Mouse (Mus musculus) intestine, postnatal 0 days (tissue): ENCODE measurements around the gene Psapl1. TPM values are rescaled to one million over a fixed set of nuclear protein-coding genes. Genes with fewer than 3 reads are reported as not detected.

Experiments used
- ATAC-seq: fragments of 200-750 bp; cut with Nextera tagmentation; 2 replicates; pipeline ENCODE4 v1.8.0; 2017; ENCODE audit warnings: mild to moderate bottlenecking, moderate TSS enrichment, moderate library complexity
- H3K27ac ChIP-seq: fragments of 300-500 bp; sonication (generic); 2 replicates; pipeline ENCODE4 v1.5.1; 2014; ENCODE audit warnings: mild to moderate bottlenecking, low read depth, low read length, moderate library complexity
- H3K27me3 ChIP-seq: fragments of 300-500 bp; sonication (generic); replicated peaks from 2 replicates; pipeline ENCODE4 v1.6.1; 2014; ENCODE audit warnings: low read length, mixed read lengths; ENCODE audit not compliant: control insufficient read depth, insufficient read depth
- H3K36me3 ChIP-seq: fragments of 300-500 bp; sonication (generic); 2 replicates; pipeline ENCODE4 v1.6.1; 2014; ENCODE audit warnings: mild to moderate bottlenecking, moderate library complexity; ENCODE audit not compliant: control insufficient read depth, insufficient read depth
- H3K4me1 ChIP-seq: fragments of 300-500 bp; sonication (generic); replicated peaks from 2 replicates; pipeline ENCODE4 v1.6.1; 2014; ENCODE audit warnings: antibody characterized with exemption, low read length, mixed read lengths; ENCODE audit not compliant: control insufficient read depth, insufficient read depth
- H3K4me2 ChIP-seq: fragments of 300-500 bp; sonication (generic); replicated peaks from 2 replicates; pipeline ENCODE4 v1.6.1; 2014; ENCODE audit warnings: low read depth, mild to moderate bottlenecking, moderate library complexity
- H3K4me3 ChIP-seq: fragments of 300-500 bp; sonication (generic); 2 replicates; pipeline ENCODE4 v1.5.1; 2014; ENCODE audit warnings: low read depth, low read length
- H3K9ac ChIP-seq: fragments of 300-500 bp; sonication (generic); 2 replicates; pipeline ENCODE4 v1.6.1; 2014; ENCODE audit warnings: mild to moderate bottlenecking, low read depth, low read length
- H3K9me3 ChIP-seq: fragments of 300-500 bp; sonication (generic); 2 replicates; pipeline ENCODE4 v1.6.1; 2016; ENCODE audit warnings: mixed run types; ENCODE audit not compliant: control insufficient read depth
- CTCF ChIP-seq: sonication (generic); IDR thresholded peaks from 2 replicates; pipeline ENCODE4 v1.5.1; 2016; ENCODE audit warnings: low read depth, mild to moderate bottlenecking, control low read depth, antibody characterized with exemption, moderate library complexity
- WGBS: fragments of 180-500 bp; shearing (Covaris S2); extraction: QIAGEN DNeasy Blood & Tissue Kit; methylation state at CpG from one replicate; pipeline ENCODE4 v1.1.7; 2014; 5-methylcytosine and 5-hydroxymethylcytosine counted together
- polyA plus RNA-seq: library from polyadenylated mRNA; unstranded; fragments of >200 nt; fragmentation: Nextera tagmentation; extraction: Ambion mirVana; gene quantifications from 2 replicates; pipeline ENCODE4 v1.2.1, GENCODE M21; 2015

The Psapl1 gene
- polyA plus RNA-seq: 0.39 and 2.2 TPM in 2 replicates

GRCm38 (mm10) chr5:36203916-36204315 lies at the start of gene Psapl1:
Gene Psapl1 (plus strand): TSS chr5:36204021.
- Histone ChIP-seq H3K9ac (no peak within 1 kb of the TSS), H3K36me3 (no peaks in the 10 kb centered on the region), H3K4me2 (no peak within 1 kb of the TSS), H3K27ac (no peak within 1 kb of the TSS), H3K9me3 (no peaks in the 10 kb centered on the region), H3K4me1 (no peaks in the 10 kb centered on the region), H3K4me3 (no peak within 1 kb of the TSS), H3K27me3 (no peaks in the 10 kb centered on the region)
- WGBS: 71% methylated on average over 10 of the region's 10 CpGs
- no peak for ATAC-seq
- TF ChIP-seq CTCF: no peak

- no peak for ATAC-seq
- no peak for TF ChIP-seq CTCF
- Histone ChIP-seq H3K4me1 (no peaks in the 10 kb centered on the region), H3K4me2 (no peak overlapping the region), H3K9me3 (no peaks in the 10 kb centered on the region), H3K27me3 (no peaks in the 10 kb centered on the region), H3K27ac (no peak overlapping the region), H3K9ac (no peak overlapping the region), H3K4me3 (no peak overlapping the region), H3K36me3 (no peaks in the 10 kb centered on the region)
- 42% methylated on average over 8 of the region's 8 CpGs for WGBS
Observed at GRCm38 (mm10) chr5:36154879-36155485, 48.8 kb upstream of the Psapl1 start.

DNA sequence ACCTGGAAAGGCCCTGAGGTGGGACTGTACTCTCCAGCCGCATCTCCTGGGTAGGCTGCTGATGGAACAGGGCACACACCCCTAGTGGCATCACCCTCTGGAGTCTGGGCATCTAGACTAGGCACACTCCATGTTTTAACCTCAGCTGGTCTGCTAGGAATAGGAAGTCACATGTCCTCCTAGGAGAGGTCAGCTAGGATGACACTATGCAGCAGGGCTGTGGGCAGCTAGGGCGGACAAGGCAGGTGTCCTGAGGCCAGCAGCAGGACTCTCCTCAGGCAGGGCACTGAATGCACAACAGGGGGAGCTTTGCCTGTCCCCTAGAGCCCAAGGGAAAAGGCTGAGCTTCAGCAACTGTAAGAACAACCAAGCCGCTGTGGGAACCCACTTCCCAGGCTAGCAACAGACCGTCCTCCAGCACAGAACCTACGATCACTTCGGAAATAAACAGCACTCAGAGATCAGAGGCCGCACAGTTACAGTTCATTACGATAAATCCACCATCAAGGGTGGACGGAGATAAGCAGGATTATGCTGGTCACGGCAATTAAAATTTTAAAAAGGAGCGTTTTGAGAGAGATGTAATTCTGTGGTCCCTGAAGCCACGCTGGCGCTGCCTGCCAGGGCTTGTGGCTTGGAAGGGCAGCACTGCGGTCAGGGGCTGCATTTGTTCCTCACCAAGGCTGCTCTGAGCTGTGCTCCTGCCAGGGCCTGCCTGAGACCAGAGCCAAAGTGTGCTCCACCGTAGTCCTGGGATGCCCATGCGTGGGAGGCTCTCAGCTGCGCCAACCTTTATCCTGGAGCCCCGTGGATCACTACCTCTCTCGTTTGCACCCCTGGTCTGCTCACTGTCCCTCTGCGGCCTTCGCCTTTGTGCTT lies 38.2 kb upstream of the Psapl1 start:
- Histone ChIP-seq H3K36me3 (no peaks in the 10 kb centered on the region), H3K4me1 (no peaks in the 10 kb centered on the region), H3K9ac (no peak overlapping the region), H3K27me3 (no peaks in the 10 kb centered on the region), H3K4me3 (no peak overlapping the region), H3K27ac (no peak overlapping the region), H3K9me3 (no peaks in the 10 kb centered on the region), H3K4me2 (no peak overlapping the region)
- 83% methylated on average over 21 of the region's 21 CpGs for WGBS
- TF ChIP-seq CTCF: no peak
- no peak for ATAC-seq

DNA sequence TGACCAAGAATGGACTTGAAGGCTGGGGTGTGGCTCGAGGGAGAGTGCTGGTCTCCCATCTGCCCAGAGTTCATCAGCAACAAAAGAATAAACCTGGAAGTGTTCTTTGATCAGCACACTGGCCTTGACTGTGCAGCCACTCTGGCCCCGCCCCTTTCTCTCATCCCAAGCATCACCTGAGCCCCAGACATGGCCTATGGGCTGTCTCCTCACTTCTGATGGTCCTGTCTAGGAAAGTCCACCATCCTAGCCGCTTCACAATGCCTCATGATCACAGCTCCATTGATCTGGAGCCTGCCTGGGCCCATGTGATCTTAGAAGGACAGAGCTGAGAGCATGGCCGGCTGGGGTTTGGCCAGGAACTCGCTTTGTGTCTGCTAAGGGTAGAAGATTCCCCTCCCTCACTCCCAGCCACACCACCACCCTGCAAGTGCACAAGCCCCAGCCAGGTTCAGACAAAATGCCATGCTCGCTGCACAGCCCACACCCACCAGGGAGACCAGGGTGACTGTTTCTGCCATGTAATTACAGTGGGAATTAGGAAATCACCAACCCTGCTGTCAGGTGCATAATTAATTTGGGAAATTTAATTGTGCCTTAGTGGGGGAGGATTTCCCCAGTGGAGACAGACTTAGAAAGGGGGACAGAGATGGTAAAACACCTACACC lies 37.3 kb upstream of the Psapl1 start:
- no peaks in the 10 kb centered on the region for H3K9me3 ChIP-seq
- no peaks in the 10 kb centered on the region for H3K36me3 ChIP-seq
- 63% methylated on average over 6 of the region's 6 CpGs for WGBS
- H3K27me3 ChIP-seq: no peaks in the 10 kb centered on the region
- H3K27ac ChIP-seq: no peak overlapping the region
- no peak for TF ChIP-seq CTCF
- H3K4me3 ChIP-seq: no peak overlapping the region
- H3K4me2 ChIP-seq: no peak overlapping the region
- no peak for ATAC-seq
- no peak overlapping the region for H3K9ac ChIP-seq
- H3K4me1 ChIP-seq: no peaks in the 10 kb centered on the region

DNA sequence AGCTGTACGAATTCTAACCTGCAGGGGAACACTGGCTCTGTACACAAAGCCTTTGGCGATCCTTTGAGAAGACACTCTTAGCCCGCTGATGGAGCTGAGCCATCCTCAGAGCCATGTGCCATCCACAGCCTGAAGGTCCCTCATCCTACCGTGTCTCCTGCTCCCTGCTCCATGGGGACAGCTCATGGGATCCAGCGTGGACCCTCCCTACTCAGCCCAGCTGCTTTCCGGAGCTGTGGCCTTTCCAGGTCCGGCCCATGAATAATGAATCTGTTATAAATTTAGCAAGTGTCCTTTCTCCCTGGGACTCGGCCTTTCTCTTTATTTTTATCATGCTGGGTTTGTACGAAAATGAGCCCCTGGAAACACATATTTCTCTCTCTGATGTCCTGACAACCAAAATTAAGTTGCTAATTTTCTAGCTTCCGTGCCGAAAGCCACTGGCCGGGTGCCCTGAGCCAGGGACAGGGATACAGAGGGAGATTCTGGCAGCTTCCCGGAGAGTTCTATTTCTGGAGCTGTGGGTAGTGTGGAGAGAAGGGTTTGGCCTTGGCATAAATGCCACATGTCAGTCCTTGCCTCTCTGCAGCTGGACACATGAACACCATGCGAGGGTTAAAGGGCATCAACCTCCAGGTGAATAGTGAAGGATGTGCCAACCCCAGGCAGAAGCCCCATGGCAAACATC lies 34.7 kb upstream of the Psapl1 start:
- no peak overlapping the region for H3K4me3 ChIP-seq
- ATAC-seq: no peak
- no peaks in the 10 kb centered on the region for H3K27me3 ChIP-seq
- no peaks in the 10 kb centered on the region for H3K9me3 ChIP-seq
- H3K4me1 ChIP-seq: no peaks in the 10 kb centered on the region
- no peak overlapping the region for H3K4me2 ChIP-seq
- 72% methylated on average over 14 of the region's 14 CpGs for WGBS
- no peak overlapping the region for H3K9ac ChIP-seq
- no peaks in the 10 kb centered on the region for H3K36me3 ChIP-seq
- no peak overlapping the region for H3K27ac ChIP-seq
- no peak for TF ChIP-seq CTCF
